Mouse (Mus musculus) MEL (cell line): ENCODE results near the gene Atp8b4.

Experiments used
- CTCF ChIP-seq, 3 experiments: IDR thresholded peaks in 2 of 3; conservative IDR thresholded peaks in 1 of 3; 2 replicates each; pipeline ENCODE4 v1.5.1; 2011 to 2012; ENCODE audit warnings: low read length in 3 of 3, low read depth in 2 of 3, mild to moderate bottlenecking in 2 of 3, improper control_type of control experiment in 1 of 3, inconsistent platforms in 1 of 3, mixed read lengths in 1 of 3, moderate library complexity in 1 of 3; ENCODE audit not compliant: control insufficient read depth in 1 of 3, insufficient read depth in 1 of 3, poor library complexity in 1 of 3, severe bottlenecking in 1 of 3
- EP300 ChIP-seq, 2 experiments: IDR thresholded peaks; 2 replicates each; pipeline ENCODE4 v1.6.1; 2011; ENCODE audit warnings: improper control_type of control experiment in 2 of 2, low read length in 2 of 2, low read depth in 1 of 2, mild to moderate bottlenecking in 1 of 2
- GATA1 ChIP-seq: IDR thresholded peaks from 2 replicates; pipeline ENCODE4 v1.6.1; 2011; ENCODE audit warnings: low read depth, low read length, improper control_type of control experiment
- POLR2A ChIP-seq, 2 experiments: IDR thresholded peaks; 2 replicates each; pipeline ENCODE4 v1.6.1; 2011 to 2012; ENCODE audit warnings: low read length in 2 of 2, mild to moderate bottlenecking in 2 of 2, control low read depth in 1 of 2, improper control_type of control experiment in 1 of 2, low read depth in 1 of 2, moderate library complexity in 1 of 2; ENCODE audit not compliant: control insufficient read depth in 1 of 2, insufficient read depth in 1 of 2, poor library complexity in 1 of 2
- POLR2AphosphoS2 ChIP-seq: IDR thresholded peaks from 2 replicates; pipeline ENCODE4 v1.6.1; 2011; ENCODE audit warnings: low read length, improper control_type of control experiment
- TAL1 ChIP-seq: IDR thresholded peaks from 2 replicates; pipeline ENCODE4 v1.6.1; 2012; ENCODE audit warnings: mild to moderate bottlenecking, inconsistent platforms, low read length, moderate library complexity, mixed read lengths

GRCm38 (mm10) chr2:126545297-126545696, 44.8 kb upstream of the Atp8b4 start:
- TF ChIP-seq TAL1 (no peak), EP300 (IDR thresholded peaks at IDR 0.05; ENCODE audit: low read depth in 1 of 2, low read length in 2 of 2) (no peak), POLR2A (IDR thresholded peaks at IDR 0.05; ENCODE audit: control insufficient read depth in 1 of 2, insufficient read depth in 1 of 2, low read depth in 1 of 2, low read length in 2 of 2, poor library complexity in 1 of 2) (no peak), CTCF (IDR thresholded peaks at IDR 0.05 in 2 of 3, conservative IDR thresholded peaks at IDR 0.05 in 1 of 3; ENCODE audit: control insufficient read depth in 1 of 3, insufficient read depth in 1 of 3, low read depth in 2 of 3, low read length in 3 of 3, poor library complexity in 1 of 3, severe bottlenecking in 1 of 3) (no peak), GATA1 (no peak), POLR2AphosphoS2 (no peak)
